Mouse (Mus musculus) neutrophil, adult 83 days (primary cell): Measurements from ENCODE around the gene Msrb2. TPM values are rescaled to one million over a fixed set of nuclear protein-coding genes. Genes with fewer than 3 reads are reported as not detected.

Source experiments
- total RNA-seq, 2 experiments: library from RNA; stranded (reverse); gene quantifications; one replicate each; pipeline ENCODE4 v1.2.4; 2023

Msrb2 gene
- 10 to 100 TPM; 12.0 to 16.5 TPM for total RNA-seq

DNA sequence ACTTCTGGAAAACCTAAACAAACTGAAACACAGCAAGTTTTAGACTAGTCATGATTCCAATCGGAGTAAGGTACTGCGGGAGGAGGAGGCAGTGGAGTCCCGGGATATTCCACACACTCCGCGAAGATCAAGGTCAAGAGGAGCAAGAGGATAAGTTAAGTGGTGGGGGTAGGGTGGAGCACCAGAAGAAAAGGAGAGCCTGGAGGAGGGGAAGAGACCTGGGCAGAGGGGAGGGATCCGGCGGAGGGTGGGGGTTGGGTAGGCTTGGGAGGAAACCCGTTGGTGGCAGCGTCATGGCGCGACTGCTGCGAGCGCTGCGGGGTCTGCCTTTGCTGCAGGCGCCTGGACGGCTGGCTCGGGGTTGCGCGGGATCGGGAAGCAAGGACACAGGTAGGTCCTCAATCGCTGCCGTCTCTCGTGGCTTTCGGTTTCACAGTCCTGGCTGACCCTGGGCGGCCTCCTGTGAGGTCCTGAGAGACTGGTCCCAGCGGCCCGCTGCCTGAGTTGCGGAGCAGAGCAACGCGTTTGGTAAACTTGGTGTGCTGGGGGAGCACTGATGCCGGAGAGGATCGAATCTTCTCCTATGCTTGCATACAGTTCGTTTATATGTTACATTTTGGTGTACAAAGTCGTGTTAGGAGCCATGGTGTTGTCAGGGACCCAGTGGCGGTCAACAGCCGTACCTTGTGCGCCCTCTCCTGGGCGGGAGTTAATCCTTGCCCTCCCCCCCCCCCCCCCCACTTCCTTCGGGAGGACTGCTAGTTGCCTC lies at the start of gene Msrb2:
Gene Msrb2 (plus strand): TSS at position 51 of the 769 bp plus-strand sequence.

Other genes starting within 250 kb of the Msrb2 start
- gene Armc3, start 172.1 kb upstream of the Msrb2 start, total RNA-seq: 1 to 10 TPM; 2.6 to 3.0 TPM
- not detected for gene Ptf1a, start 74.2 kb downstream of the Msrb2 start, total RNA-seq
- gene 4921504E06Rik, start 182.5 kb downstream of the Msrb2 start, total RNA-seq: not detected